Mouse (Mus musculus) yolk sac, embryonic 10.5 days (tissue): ENCODE data around the gene Ppp3cb.

Source experiments
- DNase-seq: peaks from one replicate; pipeline ENCODE4 v3.0.0-alpha.2; 2017; ENCODE audit warnings: low spot score

Gene Ppp3cb

GRCm38 (mm10) chr14:20480195-20480579 is 66.2 kb downstream of the Ppp3cb start:
- no peak for DNase-seq

- DNase-seq = peak; percentile 91
These were observed 66.8 kb downstream of the Ppp3cb start, which contains the start of gene Anxa7 for GRCm38 (mm10) chr14:20479291-20480194. Gene Anxa7 (minus strand): TSS chr14:20480133.

DNA sequence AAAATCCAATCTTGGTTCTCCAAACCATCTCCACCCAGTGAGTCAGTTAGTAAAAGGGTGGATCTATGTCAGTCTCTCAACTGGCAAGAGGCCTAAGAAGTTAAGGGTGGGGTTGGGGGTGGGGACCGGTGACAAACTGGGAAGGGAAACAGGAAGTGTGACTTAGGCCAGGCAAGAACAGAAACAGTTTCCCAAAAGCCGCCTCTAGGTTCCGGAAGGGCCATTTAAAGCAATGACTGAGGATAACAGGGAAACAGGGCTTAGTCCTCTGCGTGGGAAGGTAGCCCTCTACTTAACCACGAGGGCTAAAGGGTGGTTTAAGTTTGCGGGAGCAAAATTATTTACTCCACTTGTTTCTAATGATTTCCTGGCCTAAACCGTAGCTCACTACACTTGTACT is 67.6 kb downstream of the Ppp3cb start:
- peak; percentile 79 for DNase-seq

DNA sequence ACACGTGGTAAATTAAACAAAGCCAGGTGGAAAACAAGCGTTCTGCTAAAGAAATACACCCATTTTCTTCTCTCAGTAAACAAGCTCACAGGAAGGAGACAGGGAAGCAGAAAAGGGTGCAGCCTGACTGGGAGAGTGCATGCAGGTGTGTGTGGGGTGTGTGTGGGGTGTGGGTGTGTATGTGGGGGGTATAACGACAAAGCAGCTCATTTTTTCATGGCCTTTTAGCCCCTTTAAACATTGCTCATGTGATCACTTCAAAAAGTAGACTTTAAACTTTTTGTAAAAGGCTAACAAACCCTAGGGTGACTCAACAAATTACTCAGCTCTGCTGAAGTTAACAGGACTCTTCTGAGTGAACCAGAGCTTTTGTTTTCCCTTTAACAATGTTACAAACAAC is 68.0 kb downstream of the Ppp3cb start:
- no peak for DNase-seq

GRCm38 (mm10) chr14:20477261-20478025 is 68.9 kb downstream of the Ppp3cb start:
- DNase-seq = peak; percentile 5

DNA sequence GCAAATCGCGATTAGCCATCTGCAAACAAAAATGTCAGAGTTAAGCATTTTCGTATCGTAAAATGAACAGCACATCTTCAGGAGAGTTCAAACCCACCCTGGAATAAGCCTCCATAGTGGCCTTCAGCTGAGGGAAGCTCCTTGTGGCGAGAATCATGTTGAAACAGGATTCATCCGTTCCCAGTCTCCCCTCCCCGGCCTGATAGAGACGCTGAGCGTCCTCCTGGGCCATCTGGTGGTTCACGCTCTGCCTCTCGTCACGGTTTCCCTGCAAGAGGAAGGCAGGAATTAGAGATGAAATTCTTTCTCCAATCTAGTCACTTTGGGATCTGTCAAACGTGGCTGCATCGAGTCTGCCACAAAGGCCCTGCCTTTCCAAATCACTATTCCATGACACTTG is 86.2 kb downstream of the Ppp3cb start:
- no peak for DNase-seq

GRCm38 (mm10) chr14:20458378-20458777 is 88.0 kb downstream of the Ppp3cb start:
- no peak for DNase-seq

- DNase-seq = no peak
These were observed 93.4 kb downstream of the Ppp3cb start for GRCm38 (mm10) chr14:20452929-20453328.

GRCm38 (mm10) chr14:20451765-20452331 is 94.5 kb downstream of the Ppp3cb start, which contains the start of gene Cfap70:
Gene Cfap70 (minus strand): TSS chr14:20452226.
- peak; percentile 68 for DNase-seq

DNA sequence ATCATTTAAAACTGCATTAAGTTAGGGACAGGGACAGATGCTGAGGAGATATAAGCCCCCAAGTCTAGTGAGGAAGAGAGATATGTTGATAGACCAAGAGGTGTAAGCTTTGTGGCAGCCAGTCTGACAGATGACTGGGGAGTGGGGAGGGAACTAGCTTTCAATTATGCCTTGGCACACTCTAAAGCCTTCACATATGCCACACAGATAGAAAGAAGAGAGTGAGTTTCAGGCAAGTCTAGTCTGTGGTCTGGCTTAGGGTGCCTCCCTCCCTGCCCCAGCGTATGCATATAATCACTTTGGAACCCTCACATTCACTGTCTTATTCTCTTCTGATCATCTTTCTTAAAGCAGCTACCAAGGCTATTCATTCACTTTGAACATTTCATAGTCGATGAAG is 95.1 kb downstream of the Ppp3cb start:
- DNase-seq = no peak
